Mouse (Mus musculus) liver, embryonic 15.5 days (tissue): ENCODE measurements at regions not wholly inside any gene's neighbourhood (a gene's known extent, or its start where the extent isn't known, plus 50 kb on each side); places are given as distances from the start of the nearest gene placed in this dataset.

Source experiments
- ATAC-seq: fragments of 200-750 bp; cut with Nextera tagmentation; 2 replicates; pipeline ENCODE4 v1.8.0; 2017; ENCODE audit warnings: moderate number of reproducible peaks, mild to moderate bottlenecking, moderate library complexity; ENCODE audit not compliant: insufficient read depth
- H3K27ac ChIP-seq: fragments of 300-500 bp; sonication (generic); replicated peaks from 2 replicates; pipeline ENCODE4 v1.5.1; 2015; ENCODE audit warnings: mild to moderate bottlenecking, inconsistent platforms
- H3K27me3 ChIP-seq: fragments of 300-500 bp; sonication (generic); 2 replicates; pipeline ENCODE4 v1.6.1; 2015; ENCODE audit warnings: mild to moderate bottlenecking, inconsistent platforms
- H3K36me3 ChIP-seq: fragments of 300-500 bp; sonication (generic); replicated peaks from 2 replicates; pipeline ENCODE4 v1.6.1; 2015; ENCODE audit warnings: moderate library complexity, mild to moderate bottlenecking, inconsistent platforms
- H3K4me1 ChIP-seq: fragments of 300-500 bp; sonication (generic); replicated peaks from 2 replicates; pipeline ENCODE4 v1.6.1; 2015; ENCODE audit warnings: inconsistent platforms
- H3K4me2 ChIP-seq: fragments of 300-500 bp; sonication (generic); 2 replicates; pipeline ENCODE4 v1.6.1; 2015; ENCODE audit warnings: moderate library complexity, mild to moderate bottlenecking, inconsistent platforms
- H3K4me3 ChIP-seq: fragments of 300-500 bp; sonication (generic); replicated peaks from 2 replicates; pipeline ENCODE4 v1.5.1; 2015; ENCODE audit warnings: mild to moderate bottlenecking, inconsistent platforms
- H3K9ac ChIP-seq: fragments of 300-500 bp; sonication (generic); 2 replicates; pipeline ENCODE4 v1.6.1; 2015; ENCODE audit warnings: moderate library complexity, mild to moderate bottlenecking, inconsistent platforms
- H3K9me3 ChIP-seq: fragments of 300-500 bp; sonication (generic); replicated peaks from 2 replicates; pipeline ENCODE4 v1.6.1; 2016; ENCODE audit warnings: inconsistent platforms
- WGBS: fragments of 180-500 bp; shearing (Covaris S2); methylation state at CpG from one replicate; pipeline ENCODE4 v1.1.7; 2015; ENCODE audit warnings: mixed read lengths; ENCODE audit not compliant: insufficient replicate concordance; 5-methylcytosine and 5-hydroxymethylcytosine counted together

GRCm38 (mm10) chr7:110679916-110680315, 52.5 kb downstream of the Adm start:
- Histone ChIP-seq H3K9me3 (no peaks in the 10 kb centered on the region), H3K4me3 (no peak overlapping the region), H3K4me1 (no peaks in the 10 kb centered on the region), H3K4me2 (no peak overlapping the region), H3K36me3 (no peaks in the 10 kb centered on the region), H3K9ac (no peak overlapping the region), H3K27ac (no peak overlapping the region), H3K27me3 (no peaks in the 10 kb centered on the region)
- WGBS = 33% methylated on average over 1 of the region's 1 CpGs
- ATAC-seq = no peak

DNA sequence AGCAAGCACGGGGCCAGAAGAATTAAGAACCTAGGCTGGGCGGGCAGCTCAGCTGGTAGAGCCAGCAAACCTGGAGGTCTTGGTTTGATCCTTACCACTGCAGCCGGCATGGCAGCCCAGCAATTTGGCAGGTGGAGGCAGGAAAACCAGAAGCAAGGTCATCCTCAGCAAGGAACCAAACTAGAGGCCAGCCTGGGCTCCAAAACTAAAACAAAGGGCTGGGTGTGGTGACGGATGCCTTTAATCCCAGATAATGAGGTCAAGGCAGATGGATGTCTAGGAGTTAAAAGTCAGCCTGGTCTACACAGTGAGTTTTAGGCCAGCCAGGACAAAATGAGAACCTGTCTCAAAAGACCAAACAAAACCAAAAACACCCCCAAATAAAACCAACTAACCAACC, 55.5 kb downstream of the Adm start:
- H3K27me3 ChIP-seq = no peaks in the 10 kb centered on the region
- H3K9me3 ChIP-seq = no peaks in the 10 kb centered on the region
- no peak overlapping the region for H3K27ac ChIP-seq
- no peak overlapping the region for H3K9ac ChIP-seq
- H3K4me1 ChIP-seq = no peaks in the 10 kb centered on the region
- WGBS = 61% methylated on average over 4 of the region's 4 CpGs
- no peak overlapping the region for H3K4me3 ChIP-seq
- ATAC-seq = no peak
- no peak overlapping the region for H3K4me2 ChIP-seq
- H3K36me3 ChIP-seq = no peaks in the 10 kb centered on the region

DNA sequence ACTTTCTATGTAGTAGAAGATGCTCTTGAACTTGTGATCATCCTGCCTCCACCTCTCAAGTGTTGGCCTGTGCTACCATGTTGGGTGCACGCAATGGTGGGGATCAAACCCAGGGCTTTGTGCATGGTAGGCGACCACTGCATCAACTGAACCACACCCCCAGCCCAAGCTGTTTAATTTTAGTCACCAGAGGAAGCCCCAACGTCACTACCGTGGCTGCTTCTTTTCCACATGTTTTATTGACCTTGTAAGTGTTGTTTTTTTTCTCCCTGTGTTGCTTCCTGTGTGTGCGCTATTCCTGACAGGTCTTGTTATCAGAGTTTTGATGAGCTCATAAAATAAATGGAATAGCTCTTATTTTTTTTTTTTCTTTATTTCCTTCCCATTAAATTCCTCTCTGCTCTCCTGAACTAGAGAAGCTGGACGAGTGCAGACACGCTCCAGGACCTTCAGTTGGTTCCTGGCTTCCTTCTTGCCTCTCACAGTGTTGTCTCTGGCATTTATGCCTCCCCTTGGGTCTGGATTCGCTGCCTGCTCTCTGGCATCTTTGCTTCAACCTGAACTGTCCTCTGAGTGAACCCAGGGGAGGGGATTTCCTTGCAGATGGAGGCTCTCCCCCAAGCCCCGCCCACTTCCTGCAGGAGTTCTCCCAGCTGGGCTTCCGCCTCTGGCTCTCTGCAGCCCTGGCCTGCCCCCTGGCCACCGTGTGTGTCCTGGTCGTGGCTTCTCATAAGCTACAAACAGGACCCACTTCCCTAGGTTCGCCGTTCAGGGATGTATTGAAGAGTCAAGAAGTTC, 61.6 kb downstream of the Adm start:
- Histone ChIP-seq H3K27me3 (no peaks in the 10 kb centered on the region), H3K36me3 (no peaks in the 10 kb centered on the region), H3K4me2 (no peak overlapping the region), H3K27ac (no peak overlapping the region), H3K4me1 (0 out of 2 replicates have a peak, but pooled peaks cover 4% of the 10 kb centered on the region), H3K9ac (no peak overlapping the region), H3K4me3 (no peak overlapping the region), H3K9me3 (no peaks in the 10 kb centered on the region)
- 16% methylated on average over 14 of the region's 14 CpGs for WGBS
- no peak for ATAC-seq

DNA sequence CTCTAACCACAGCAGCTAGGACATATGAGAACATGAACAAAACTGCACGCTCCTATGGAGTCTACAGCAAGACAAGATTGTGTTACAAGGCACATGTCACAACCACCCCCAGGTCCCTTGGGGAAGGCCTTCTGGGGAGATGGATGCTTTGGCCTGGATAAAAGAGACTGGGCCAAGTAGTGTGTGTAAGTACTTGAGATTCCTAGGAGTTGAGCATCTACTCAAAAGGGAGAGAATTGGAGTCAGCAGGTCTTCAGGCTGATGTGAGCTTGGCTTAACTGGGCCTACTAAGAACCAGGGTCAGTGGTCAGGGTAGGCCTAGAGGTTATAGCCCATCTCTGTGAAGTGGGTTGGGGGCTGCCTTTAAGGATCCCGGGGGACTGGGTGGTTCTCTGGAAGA, 62.8 kb downstream of the Adm start:
- Histone ChIP-seq H3K27me3 (no peaks in the 10 kb centered on the region), H3K4me1 (0 out of 2 replicates have a peak, but pooled peaks cover 4% of the 10 kb centered on the region), H3K27ac (no peak overlapping the region), H3K9me3 (no peaks in the 10 kb centered on the region), H3K36me3 (no peaks in the 10 kb centered on the region), H3K4me2 (no peak overlapping the region), H3K9ac (no peak overlapping the region), H3K4me3 (no peak overlapping the region)
- WGBS = 71% methylated on average over 2 of the region's 2 CpGs
- ATAC-seq = no peak

GRCm38 (mm10) chr7:110690856-110691255, 63.4 kb downstream of the Adm start:
- Histone ChIP-seq H3K4me1 (0 out of 2 replicates have a peak, but pooled peaks cover 4% of the 10 kb centered on the region), H3K27me3 (no peaks in the 10 kb centered on the region), H3K4me2 (no peak overlapping the region), H3K27ac (no peak overlapping the region), H3K36me3 (no peaks in the 10 kb centered on the region), H3K9ac (no peak overlapping the region), H3K9me3 (no peaks in the 10 kb centered on the region), H3K4me3 (no peak overlapping the region)
- ATAC-seq = no peak
- 63% methylated on average over 9 of the region's 9 CpGs for whole genome bisulfite sequencing

- no peaks in the 10 kb centered on the region for H3K9me3 ChIP-seq
- H3K27me3 ChIP-seq = no peaks in the 10 kb centered on the region
- no peak for ATAC-seq
- H3K27ac ChIP-seq = no peak overlapping the region
- 0 out of 2 replicates have a peak, but pooled peaks cover 3% of the 10 kb centered on the region for H3K4me1 ChIP-seq
- no peak overlapping the region for H3K4me3 ChIP-seq
- no peak overlapping the region for H3K4me2 ChIP-seq
- WGBS = 49% methylated on average over 5 of the region's 5 CpGs
- no peaks in the 10 kb centered on the region for H3K36me3 ChIP-seq
- no peak overlapping the region for H3K9ac ChIP-seq
Measured at GRCm38 (mm10) chr7:110694262-110694661, 66.8 kb downstream of the Adm start.

DNA sequence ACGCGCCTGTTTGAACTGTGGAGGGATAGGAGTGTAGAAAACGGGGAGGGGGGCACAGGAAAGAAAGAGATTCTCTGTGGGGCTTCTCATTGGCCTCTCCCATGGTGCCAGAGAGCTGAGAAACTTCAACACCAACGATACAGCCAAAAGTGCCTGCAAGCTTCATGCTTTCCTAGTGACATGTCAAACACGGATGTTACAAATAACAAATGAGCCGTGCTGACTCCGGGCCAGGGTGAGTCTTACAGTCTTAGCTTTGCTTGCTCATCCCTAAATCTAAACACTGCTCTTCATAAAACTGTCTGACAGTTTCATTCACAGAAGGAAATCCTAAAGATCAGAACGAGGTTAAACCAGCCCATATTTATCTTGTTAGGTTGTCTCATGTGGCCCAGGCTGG, 68.3 kb downstream of the Adm start:
- H3K9me3 ChIP-seq = no peaks in the 10 kb centered on the region

GRCm38 (mm10) chr7:110698211-110699153, 69.5 kb upstream of the Ampd3 start:
- WGBS = 64% methylated on average over 17 of the region's 17 CpGs
- H3K27ac ChIP-seq = no peak overlapping the region
- H3K4me2 ChIP-seq = no peak overlapping the region
- no peaks in the 10 kb centered on the region for H3K9me3 ChIP-seq
- no peaks in the 10 kb centered on the region for H3K27me3 ChIP-seq
- no peak overlapping the region for H3K9ac ChIP-seq
- no peak for ATAC-seq
- H3K4me1 ChIP-seq = no peaks in the 10 kb centered on the region
- H3K36me3 ChIP-seq = no peaks in the 10 kb centered on the region
- no peak overlapping the region for H3K4me3 ChIP-seq

More for the DNA sequence above, 68.3 kb downstream of the Adm start:
- Histone ChIP-seq H3K27me3 (no peaks in the 10 kb centered on the region), H3K4me2 (no peak overlapping the region), H3K9ac (no peak overlapping the region), H3K4me3 (no peak overlapping the region), H3K36me3 (no peaks in the 10 kb centered on the region), H3K4me1 (no peaks in the 10 kb centered on the region), H3K27ac (no peak overlapping the region)
- WGBS = 68% methylated on average over 8 of the region's 8 CpGs
- no peak for ATAC-seq

GRCm38 (mm10) chr7:110699596-110699995, 68.4 kb upstream of the Ampd3 start:
- 66% methylated on average over 11 of the region's 11 CpGs for WGBS
- ATAC-seq = no peak

GRCm38 (mm10) chr7:110701681-110702413, 66.2 kb upstream of the Ampd3 start:
- no peaks in the 10 kb centered on the region for H3K27me3 ChIP-seq
- H3K9ac ChIP-seq = no peak overlapping the region
- no peak overlapping the region for H3K27ac ChIP-seq
- H3K4me3 ChIP-seq = no peak overlapping the region
- no peaks in the 10 kb centered on the region for H3K36me3 ChIP-seq
- no peak overlapping the region for H3K4me2 ChIP-seq
- WGBS = 45% methylated on average over 11 of the region's 11 CpGs
- H3K9me3 ChIP-seq = no peaks in the 10 kb centered on the region
- no peaks in the 10 kb centered on the region for H3K4me1 ChIP-seq
- no peak for ATAC-seq

More at GRCm38 (mm10) chr7:110699596-110699995, 68.4 kb upstream of the Ampd3 start:
- Histone ChIP-seq H3K4me3 (no peak overlapping the region), H3K9ac (no peak overlapping the region), H3K27me3 (no peaks in the 10 kb centered on the region), H3K9me3 (no peaks in the 10 kb centered on the region), H3K27ac (no peak overlapping the region), H3K36me3 (no peaks in the 10 kb centered on the region), H3K4me1 (no peaks in the 10 kb centered on the region), H3K4me2 (no peak overlapping the region)

GRCm38 (mm10) chr7:110702414-110702783, 65.6 kb upstream of the Ampd3 start:
- ATAC-seq = no peak
- no peaks in the 10 kb centered on the region for H3K4me1 ChIP-seq
- no peak overlapping the region for H3K4me2 ChIP-seq
- H3K4me3 ChIP-seq = no peak overlapping the region
- H3K9ac ChIP-seq = no peak overlapping the region
- no peaks in the 10 kb centered on the region for H3K9me3 ChIP-seq
- H3K27me3 ChIP-seq = no peaks in the 10 kb centered on the region
- H3K27ac ChIP-seq = no peak overlapping the region
- H3K36me3 ChIP-seq = no peaks in the 10 kb centered on the region
- WGBS = 44% methylated on average over 6 of the region's 6 CpGs
